Mouse (Mus musculus): Measurements from ENCODE around the gene Atp5b.

Gene Atp5b

GRCm38 (mm10) chr10:128096693-128097586 is 13.9 kb downstream of the Atp5b start:
- peak; percentile 89 for DNase-seq (ENCODE audit: low read depth, low spot score)

- peak; percentile 28 for DNase-seq (ENCODE audit: low read depth, low spot score)
Observed at GRCm38 (mm10) chr10:128097587-128097971, 14.5 kb downstream of the Atp5b start.

- no peak for DNase-seq (ENCODE audit: low read depth, low spot score)
Observed at GRCm38 (mm10) chr10:128110103-128110761, 27.2 kb downstream of the Atp5b start.

GRCm38 (mm10) chr10:128111227-128111626 is 28.2 kb downstream of the Atp5b start:
- DNase-seq (ENCODE audit: low read depth, low spot score): no peak

GRCm38 (mm10) chr10:128123833-128124232 is 40.8 kb downstream of the Atp5b start:
- no peak for DNase-seq (ENCODE audit: low read depth, low spot score)

GRCm38 (mm10) chr10:128124831-128125230 is 41.8 kb downstream of the Atp5b start:
- DNase-seq (ENCODE audit: low read depth, low spot score): no peak

- no peak for DNase-seq (ENCODE audit: low read depth, low spot score)
Observed at GRCm38 (mm10) chr10:128125951-128126350, 42.9 kb downstream of the Atp5b start.

- DNase-seq (ENCODE audit: low read depth, low spot score): no peak
Observed at GRCm38 (mm10) chr10:128127497-128127896, 44.4 kb downstream of the Atp5b start.

GRCm38 (mm10) chr10:128128143-128128542 is 45.1 kb downstream of the Atp5b start:
- no peak for DNase-seq (ENCODE audit: low read depth, low spot score)

- DNase-seq (ENCODE audit: low read depth, low spot score): no peak
Observed at GRCm38 (mm10) chr10:128131297-128131696, 48.2 kb downstream of the Atp5b start.

- no peak for DNase-seq (ENCODE audit: low read depth, low spot score)
Observed at GRCm38 (mm10) chr10:128131812-128132211, 48.7 kb downstream of the Atp5b start.

- no peak for DNase-seq (ENCODE audit: low read depth, low spot score)
Observed at GRCm38 (mm10) chr10:128133650-128134332, 50.7 kb downstream of the Atp5b start.

- DNase-seq (ENCODE audit: low read depth, low spot score): no peak
Observed at GRCm38 (mm10) chr10:128135374-128135773, 52.3 kb downstream of the Atp5b start.

Measured in forelimb bud, embryonic 11.5 days (tissue).